Comparison of ENCODE assay signal across 14 mouse cellular contexts in genomic region chr17:30415693-30416092, GRCm38 (mm10).
"Had no signal": no experiment of that assay in that cellular context is flagged by ENCODE, and none has a peak within 500 bp of the region (broad histone marks: within the 10 kb centered on the region; RNA-seq: fewer than 3 reads in every experiment).

No protein-coding gene starts in this region.

- DNase-seq: lung, adult 18-20 months; lung, embryonic 14.5 days; lung, postnatal 10 days; right cerebral cortex, postnatal 14 days; spleen, adult 18-20 months; thymus, adult 18-20 months; thymus, postnatal 14 days; thymus, postnatal 36 days had no signal

- H3K4me2 ChIP-seq: lung, embryonic 14.5 days; midbrain, embryonic 11.5 days; midbrain, embryonic 13.5 days; midbrain, embryonic 15.5 days; neural tube, embryonic 12.5 days had no signal

- H3K9me3 ChIP-seq: megakaryocyte, embryonic 14.5 days; midbrain, embryonic 13.5 days; midbrain, embryonic 15.5 days; neural tube, embryonic 12.5 days had no signal

- ATAC-seq: midbrain, embryonic 13.5 days; midbrain, embryonic 15.5 days had no signal

- H3K4me3 ChIP-seq: megakaryocyte, embryonic 14.5 days; midbrain, embryonic 13.5 days; midbrain, embryonic 15.5 days; neural tube, embryonic 12.5 days had no signal

- H3K4me1 ChIP-seq: neural tube, embryonic 12.5 days had no signal

- H3K36me3 ChIP-seq: midbrain, embryonic 13.5 days; midbrain, embryonic 15.5 days; neural tube, embryonic 12.5 days had no signal

- H3K27me3 ChIP-seq: megakaryocyte, embryonic 14.5 days; midbrain, embryonic 13.5 days; midbrain, embryonic 15.5 days; neural tube, embryonic 12.5 days had no signal

- H3K27ac ChIP-seq: macrophage; midbrain, embryonic 13.5 days; midbrain, embryonic 15.5 days; neural tube, embryonic 12.5 days had no signal

- H3K9ac ChIP-seq: lung, embryonic 14.5 days; midbrain, embryonic 13.5 days; midbrain, embryonic 15.5 days; neural tube, embryonic 12.5 days had no signal
